ENCODE assay signal across 7 mouse cellular contexts in genomic region chr14:123626501-123627179, GRCm38 (mm10). TPM values are rescaled to one million over a fixed set of nuclear protein-coding genes. Genes with fewer than 3 reads are reported as not detected.
DNase-seq lines count a peak whose midpoint lies in the region; ATAC-seq lines count a peak whose summit lies in the region.

Gene Nalcn (minus strand): TSS chr14:123627144.

- H3K4me1 ChIP-seq in forebrain, embryonic 11.5 days (replicated peaks; ENCODE audit: control insufficient read depth, insufficient read depth, low read length): peaks cover 2% of the 10 kb centered on the region; the same call in 1 of the 2 replicates
- peaks cover 17% of the 10 kb centered on the region; the same call in 1 of the 2 replicates for H3K4me1 ChIP-seq in hindbrain, embryonic 14.5 days (replicated peaks; ENCODE audit: control insufficient read depth, insufficient read depth, low read length)
- 0 out of 2 replicates have a peak, but pooled peaks cover 3% of the 10 kb centered on the region for H3K4me1 ChIP-seq in limb, embryonic 12.5 days (replicated peaks)

- DNase-seq in WW6 (ENCODE audit: low read depth, low spot score): peak; percentile 42
- DNase-seq in brain, embryonic 18.5 days (ENCODE audit: low read depth, low spot score): peak; percentile 28
- peak; percentile 78 for DNase-seq in forebrain, embryonic 11.5 days (ENCODE audit: low spot score)
- peak; percentile 70 for DNase-seq in hindbrain, embryonic 14.5 days (ENCODE audit: low spot score)
- peak; percentile 66 to 74 for DNase-seq in right cerebral cortex, postnatal 10 days (ENCODE audit: low spot score in 2 of 2)
- no peak for DNase-seq in thymus, adult 18-20 months

- no peak within 1 kb of the TSS; the same call in 1 of the 2 replicates for H3K27ac ChIP-seq in forebrain, embryonic 11.5 days (ENCODE audit: low read depth, low read length)
- H3K27ac ChIP-seq in hindbrain, embryonic 14.5 days: peak within 1 kb of the TSS; percentile 82
- H3K27ac ChIP-seq in limb, embryonic 12.5 days: no peak within 1 kb of the TSS

- H3K4me2 ChIP-seq in forebrain, embryonic 11.5 days (ENCODE audit: low read depth, low read length, severe bottlenecking): peak within 1 kb of the TSS; percentile 78
- H3K4me2 ChIP-seq in hindbrain, embryonic 14.5 days (replicated peaks): peak within 1 kb of the TSS; percentile 88
- H3K4me2 ChIP-seq in limb, embryonic 12.5 days: peak within 1 kb of the TSS; percentile 87

- H3K9me3 ChIP-seq in forebrain, embryonic 11.5 days (ENCODE audit: control insufficient read depth, low read length): no peaks in the 10 kb centered on the region
- H3K9me3 ChIP-seq in hindbrain, embryonic 14.5 days (ENCODE audit: control insufficient read depth, low read length): no peaks in the 10 kb centered on the region
- H3K9me3 ChIP-seq in limb, embryonic 12.5 days: no peaks in the 10 kb centered on the region

- peak within 1 kb of the TSS; percentile 50 for H3K4me3 ChIP-seq in forebrain, embryonic 11.5 days (ENCODE audit: low read depth, low read length)
- peak within 1 kb of the TSS; percentile 67 for H3K4me3 ChIP-seq in hindbrain, embryonic 14.5 days (replicated peaks; ENCODE audit: low read length)
- H3K4me3 ChIP-seq in limb, embryonic 12.5 days (replicated peaks): peak within 1 kb of the TSS; percentile 50

- no peaks in the 10 kb centered on the region for H3K36me3 ChIP-seq in forebrain, embryonic 11.5 days (ENCODE audit: control insufficient read depth, insufficient read depth, low read length)
- no peaks in the 10 kb centered on the region for H3K36me3 ChIP-seq in hindbrain, embryonic 14.5 days (replicated peaks; ENCODE audit: control insufficient read depth, insufficient read depth)
- H3K36me3 ChIP-seq in limb, embryonic 12.5 days: no peaks in the 10 kb centered on the region

- H3K27me3 ChIP-seq in forebrain, embryonic 11.5 days (ENCODE audit: control insufficient read depth, insufficient read depth, low read length): no peaks in the 10 kb centered on the region
- no peaks in the 10 kb centered on the region for H3K27me3 ChIP-seq in hindbrain, embryonic 14.5 days (ENCODE audit: control insufficient read depth, insufficient read depth, low read length)
- peaks cover 20% of the 10 kb centered on the region for H3K27me3 ChIP-seq in limb, embryonic 12.5 days

- ATAC-seq in forebrain, embryonic 11.5 days (replicated peaks; ENCODE audit: low FRiP score): peak; percentile 90
- peak; percentile 92 for ATAC-seq in hindbrain, embryonic 14.5 days (ENCODE audit: low FRiP score)
- ATAC-seq in limb, embryonic 12.5 days (ENCODE audit: insufficient number of reproducible peaks, insufficient read depth, low FRiP score, low TSS enrichment, low read depth): peak; percentile 78

- peak within 1 kb of the TSS; percentile 77 for H3K9ac ChIP-seq in forebrain, embryonic 11.5 days (ENCODE audit: low read length)
- H3K9ac ChIP-seq in hindbrain, embryonic 14.5 days: peak within 1 kb of the TSS; percentile 85
- peak within 1 kb of the TSS; percentile 57 for H3K9ac ChIP-seq in limb, embryonic 12.5 days (replicated peaks)

- WGBS in forebrain, embryonic 11.5 days: under 1% methylated on average over 45 of the region's 47 CpGs
- 1% methylated on average over 47 of the region's 47 CpGs for WGBS in hindbrain, embryonic 14.5 days
- WGBS in limb, embryonic 12.5 days: under 1% methylated on average over 47 of the region's 47 CpGs

RNA-seq across cellular contexts. Expression of gene Nalcn, which starts in this region (rescaled TPM):
- 3.4 and 4.2 TPM in 2 replicates for polyA plus RNA-seq in forebrain, embryonic 11.5 days (2014; fragmentation: Nextera tagmentation; extraction: Ambion mirVana)
- polyA plus RNA-seq in hindbrain, embryonic 14.5 days (2014; fragmentation: Nextera tagmentation; extraction: Ambion mirVana): 18.8 and 22.0 TPM in 2 replicates
- 0.38 and 0.45 TPM in 2 replicates for polyA plus RNA-seq in limb, embryonic 12.5 days (2016; fragmentation: Nextera tagmentation; extraction: Ambion mirVana)

Comparison
In these comparisons a context has a peak if more than half of its experiments do, and no peak if none do; other contexts are left out.
1. Peak in ATAC-seq, H3K4me3 ChIP-seq, H3K9ac ChIP-seq and H3K4me2 ChIP-seq in limb, embryonic 12.5 days; RNA of the gene not detected or under 1 TPM.
2. DNase-seq: peak in WW6 (single experiment), brain, embryonic 18.5 days (single experiment), forebrain, embryonic 11.5 days (single experiment), hindbrain, embryonic 14.5 days (single experiment) and right cerebral cortex, postnatal 10 days (2 of 2); none in thymus, adult 18-20 months (0 of 2).
3. Peak in every context shown above with its lines, with median percentiles within 50 percentile points of each other: ATAC-seq, H3K4me2 ChIP-seq, H3K4me3 ChIP-seq and H3K9ac ChIP-seq.